Mouse (Mus musculus): ENCODE measurements at regions not wholly inside any gene's neighbourhood (a gene's known extent, or its start where the extent isn't known, plus 50 kb on each side); places are given as distances from the start of the nearest gene placed in this dataset.

DNA sequence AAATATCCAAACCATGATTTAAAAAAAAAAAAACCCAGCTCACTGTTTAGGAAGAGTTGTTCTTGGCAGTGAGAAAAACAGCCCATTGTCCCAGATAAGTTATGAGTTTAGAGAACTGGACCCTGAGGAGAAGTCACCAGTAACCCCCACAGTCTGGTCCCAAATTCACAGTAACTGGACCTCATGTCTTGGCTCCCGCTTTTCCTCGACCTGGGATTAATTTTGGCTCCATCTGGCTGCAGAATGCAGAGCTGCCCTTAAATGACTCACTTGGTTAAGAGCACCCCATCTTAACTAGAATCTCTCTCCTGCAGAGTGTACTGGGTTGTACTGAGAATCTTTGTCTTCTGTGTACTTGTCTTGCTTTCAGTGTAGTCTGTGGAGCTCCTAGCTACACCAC is 221.0 kb downstream of the Snx13 start:
- TF ChIP-seq CTCF (IDR thresholded peaks at IDR 0.05; ENCODE audit: control insufficient read depth, insufficient read depth, insufficient read length) (no peak), MAX (IDR thresholded peaks at IDR 0.05) (no peak), USF1 (IDR thresholded peaks at IDR 0.05; ENCODE audit: low read depth) (no peak), FOSL1 (IDR thresholded peaks at IDR 0.05; ENCODE audit: insufficient read depth, low read length, poor library complexity, severe bottlenecking) (no peak), CEBPB (IDR thresholded peaks at IDR 0.05; ENCODE audit: low read depth) (no peak), MYOD1 (IDR thresholded peaks at IDR 0.05; ENCODE audit: control insufficient read depth, insufficient read length, low read depth) (no peak)
